ENCODE assay signal across 8 mouse cellular contexts in the genomic region with DNA sequence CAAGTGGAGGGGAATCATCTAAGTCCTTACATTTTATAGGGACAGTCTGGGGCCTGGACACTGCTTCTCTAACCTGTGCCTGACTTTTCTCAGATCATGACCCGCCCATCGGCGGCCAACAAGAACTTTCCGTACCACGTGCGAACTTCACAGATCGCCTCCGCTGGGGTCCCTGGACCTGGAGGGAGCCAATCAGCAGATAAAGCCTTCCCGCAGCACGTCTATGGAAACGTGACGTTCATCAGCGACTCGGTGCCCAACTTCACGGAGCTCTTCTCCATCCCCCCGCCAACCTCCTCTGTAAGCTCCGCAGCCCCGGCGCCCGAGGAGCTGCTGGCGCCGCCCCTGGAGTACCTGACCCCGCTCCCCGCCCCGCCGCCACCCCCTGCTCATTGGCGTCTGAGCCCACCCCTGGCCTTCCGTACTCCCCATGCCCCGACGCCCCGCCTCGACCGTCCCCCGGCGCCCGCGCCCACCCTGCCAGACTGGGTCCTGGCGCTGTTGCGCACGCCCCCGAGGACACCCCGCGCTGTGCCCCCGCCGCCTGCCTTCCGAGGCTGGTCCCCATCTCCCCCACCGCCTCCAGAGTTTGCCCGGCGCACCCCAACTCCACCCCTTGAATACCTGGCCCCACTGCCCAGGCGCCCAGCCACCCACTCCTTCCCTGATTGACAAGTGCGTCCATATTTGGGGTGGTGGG. TPM values are rescaled to one million over a fixed set of nuclear protein-coding genes. Genes with fewer than 3 reads are reported as not detected.
DNase-seq lines count a peak whose midpoint lies in the region; ATAC-seq and TF ChIP-seq lines count a peak whose summit lies in the region.

No protein-coding gene starts in this region.

- WGBS in embryonic facial prominence, embryonic 14.5 days = 1% methylated on average over 25 of the region's 51 CpGs
- WGBS in intestine, embryonic 15.5 days = 2% methylated on average over 46 of the region's 51 CpGs
- 4% methylated on average over 47 of the region's 51 CpGs for WGBS in neural tube, embryonic 14.5 days

- intact Hi-C loops in left cerebral cortex, adult 2 months (cut with DNase I) = no loop called here
- intact Hi-C loops in left cerebral cortex, postnatal 4 days (cut with DNase I) = no loop called here

- no peak for ATAC-seq in embryonic facial prominence, embryonic 14.5 days (ENCODE audit: low read depth)
- no peak for ATAC-seq in intestine, embryonic 15.5 days
- ATAC-seq in neural tube, embryonic 14.5 days (ENCODE audit: low read depth) = no peak
- no peak for ATAC-seq in monocyte, adult 5-6 weeks (replicated peaks; ENCODE audit: insufficient number of reproducible peaks, low FRiP score, low TSS enrichment, poor library complexity, severe bottlenecking)

- peaks cover 6% of the 10 kb centered on the region; the same call in 1 of the 2 replicates for H3K4me1 ChIP-seq in embryonic facial prominence, embryonic 14.5 days (ENCODE audit: control insufficient read depth, insufficient read depth, low read length)
- H3K4me1 ChIP-seq in intestine, embryonic 15.5 days (replicated peaks) = peaks cover 26% of the 10 kb centered on the region
- peaks cover 7% of the 10 kb centered on the region; the same call in 1 of the 2 replicates for H3K4me1 ChIP-seq in neural tube, embryonic 14.5 days (ENCODE audit: control insufficient read depth, insufficient read depth, low read length)

- DNase-seq in left cerebral cortex, adult 2 months (ENCODE audit: extremely low spot score in 1 of 2, low spot score in 2 of 2) = no peak
- DNase-seq in left cerebral cortex, postnatal 4 days = no peak
- DNase-seq in embryonic facial prominence, embryonic 14.5 days (ENCODE audit: low spot score) = no peak
- no peak for DNase-seq in frontal cortex, postnatal 36 days (ENCODE audit: low spot score in 2 of 2)
- DNase-seq in thymus, postnatal 10 days (ENCODE audit: low spot score in 2 of 2) = no peak

- H3K9ac ChIP-seq in embryonic facial prominence, embryonic 14.5 days (ENCODE audit: low read depth, low read length) = peak overlapping the region; percentile 63
- H3K9ac ChIP-seq in intestine, embryonic 15.5 days = peak overlapping the region; percentile 48
- peak overlapping the region; percentile 21; the same call in 1 of the 2 replicates for H3K9ac ChIP-seq in neural tube, embryonic 14.5 days (replicated peaks; ENCODE audit: low read depth, low read length)

- peak overlapping the region; percentile 40 for H3K4me3 ChIP-seq in left cerebral cortex, adult 2 months
- peak overlapping the region; percentile 40 for H3K4me3 ChIP-seq in embryonic facial prominence, embryonic 14.5 days (ENCODE audit: low read depth, low read length)
- peak overlapping the region; percentile 43 for H3K4me3 ChIP-seq in intestine, embryonic 15.5 days (replicated peaks)
- peak overlapping the region; percentile 23 for H3K4me3 ChIP-seq in neural tube, embryonic 14.5 days (ENCODE audit: low read depth, low read length)

- peak overlapping the region; percentile 81 for H3K4me2 ChIP-seq in embryonic facial prominence, embryonic 14.5 days (ENCODE audit: low read depth, low read length)
- peak overlapping the region; percentile 90 for H3K4me2 ChIP-seq in intestine, embryonic 15.5 days (replicated peaks)
- H3K4me2 ChIP-seq in neural tube, embryonic 14.5 days (ENCODE audit: low read depth, low read length) = peak overlapping the region; percentile 56

- TF ChIP-seq CTCF in left cerebral cortex, adult 2 months (IDR thresholded peaks at IDR 0.05) = no peak

- no peak overlapping the region for H3K27ac ChIP-seq in left cerebral cortex, adult 2 months
- H3K27ac ChIP-seq in embryonic facial prominence, embryonic 14.5 days (replicated peaks; ENCODE audit: low read depth, low read length) = no peak overlapping the region
- no peak overlapping the region for H3K27ac ChIP-seq in intestine, embryonic 15.5 days
- H3K27ac ChIP-seq in neural tube, embryonic 14.5 days (ENCODE audit: low read depth, low read length) = no peak overlapping the region

- no peaks in the 10 kb centered on the region for H3K36me3 ChIP-seq in embryonic facial prominence, embryonic 14.5 days (ENCODE audit: control insufficient read depth, insufficient read depth, low read length)
- no peaks in the 10 kb centered on the region for H3K36me3 ChIP-seq in intestine, embryonic 15.5 days
- peaks cover 9% of the 10 kb centered on the region; the same call in 1 of the 2 replicates for H3K36me3 ChIP-seq in neural tube, embryonic 14.5 days (ENCODE audit: control insufficient read depth, insufficient read depth, low read length)

- H3K9me3 ChIP-seq in embryonic facial prominence, embryonic 14.5 days (ENCODE audit: control insufficient read depth, low read length) = no peaks in the 10 kb centered on the region
- no peaks in the 10 kb centered on the region for H3K9me3 ChIP-seq in intestine, embryonic 15.5 days
- no peaks in the 10 kb centered on the region for H3K9me3 ChIP-seq in neural tube, embryonic 14.5 days (ENCODE audit: control insufficient read depth, low read length)

- peaks cover 41% of the 10 kb centered on the region for H3K27me3 ChIP-seq in embryonic facial prominence, embryonic 14.5 days (replicated peaks; ENCODE audit: control insufficient read depth, insufficient read depth, low read length)
- peaks cover 48% of the 10 kb centered on the region for H3K27me3 ChIP-seq in intestine, embryonic 15.5 days (replicated peaks)
- peaks cover 31% of the 10 kb centered on the region for H3K27me3 ChIP-seq in neural tube, embryonic 14.5 days (ENCODE audit: control insufficient read depth, insufficient read depth, low read length)

RNA-seq across cellular contexts. Expression of a gene that starts 2.2 kb away (rescaled TPM):
- total RNA-seq in left cerebral cortex, adult 2 months (2021) = 100 to 1,000 TPM; 110 to 115 TPM
- total RNA-seq in left cerebral cortex, postnatal 4 days (2021) = 10 to 100 TPM; 81.0 to 89.9 TPM
- 15.4 and 15.8 TPM in 2 replicates for polyA plus RNA-seq in embryonic facial prominence, embryonic 14.5 days (2014; fragmentation: Nextera tagmentation; extraction: Ambion mirVana)
- 8.1 and 9.2 TPM in 2 replicates for polyA plus RNA-seq in intestine, embryonic 15.5 days (2015; fragmentation: Nextera tagmentation; extraction: Ambion mirVana)
- 22.6 and 22.9 TPM in 2 replicates for polyA plus RNA-seq in neural tube, embryonic 14.5 days (2014; fragmentation: Nextera tagmentation; extraction: Ambion mirVana)
- total RNA-seq in monocyte, adult 5-6 weeks (2017) = 0.64 to 1.8 TPM (median 0.86 TPM) in 3 replicates

RNA-seq across cellular contexts. Expression of a gene that starts 8.8 kb away (rescaled TPM):
- 10 to 100 TPM; 51.8 to 59.3 TPM for total RNA-seq in left cerebral cortex, adult 2 months (2021)
- total RNA-seq in left cerebral cortex, postnatal 4 days (2021) = 100 to 1,000 TPM in 1 of 2 experiments, 10 to 100 TPM in 1; 99.6 to 104 TPM
- 1.7 and 2.0 TPM in 2 replicates for polyA plus RNA-seq in embryonic facial prominence, embryonic 14.5 days (2014; fragmentation: Nextera tagmentation; extraction: Ambion mirVana)
- polyA plus RNA-seq in intestine, embryonic 15.5 days (2015; fragmentation: Nextera tagmentation; extraction: Ambion mirVana) = 1.2 and 1.3 TPM in 2 replicates
- 70.6 and 94.9 TPM in 2 replicates for polyA plus RNA-seq in neural tube, embryonic 14.5 days (2014; fragmentation: Nextera tagmentation; extraction: Ambion mirVana)
- total RNA-seq in monocyte, adult 5-6 weeks (2017) = not detected in 3 replicates

RNA-seq across cellular contexts. Expression of a gene that starts 13.5 kb away (rescaled TPM):
- under 1 TPM in 1 of 2 experiments, not detected in 1; 0.27 TPM for total RNA-seq in left cerebral cortex, adult 2 months (2021)
- under 1 TPM; 0.52 to 0.87 TPM for total RNA-seq in left cerebral cortex, postnatal 4 days (2021)
- 0.77 and 1.3 TPM in 2 replicates for polyA plus RNA-seq in embryonic facial prominence, embryonic 14.5 days (2014; fragmentation: Nextera tagmentation; extraction: Ambion mirVana)
- polyA plus RNA-seq in intestine, embryonic 15.5 days (2015; fragmentation: Nextera tagmentation; extraction: Ambion mirVana) = 0.41 and 0.71 TPM in 2 replicates
- polyA plus RNA-seq in neural tube, embryonic 14.5 days (2014; fragmentation: Nextera tagmentation; extraction: Ambion mirVana) = 2.7 and 4.3 TPM in 2 replicates
- not detected in 3 replicates for total RNA-seq in monocyte, adult 5-6 weeks (2017)

RNA-seq across cellular contexts. Expression of a gene that starts 17.0 kb away (rescaled TPM):
- total RNA-seq in left cerebral cortex, adult 2 months (2021) = 10 to 100 TPM; 27.9 to 34.2 TPM
- total RNA-seq in left cerebral cortex, postnatal 4 days (2021) = 100 to 1,000 TPM; 234 to 250 TPM
- polyA plus RNA-seq in embryonic facial prominence, embryonic 14.5 days (2014; fragmentation: Nextera tagmentation; extraction: Ambion mirVana) = 173 and 200 TPM in 2 replicates
- polyA plus RNA-seq in intestine, embryonic 15.5 days (2015; fragmentation: Nextera tagmentation; extraction: Ambion mirVana) = 173 TPM in 2 replicates
- polyA plus RNA-seq in neural tube, embryonic 14.5 days (2014; fragmentation: Nextera tagmentation; extraction: Ambion mirVana) = 561 and 590 TPM in 2 replicates
- 8.0 to 20.6 TPM (median 20.3 TPM) in 3 replicates for total RNA-seq in monocyte, adult 5-6 weeks (2017)

RNA-seq across cellular contexts. Expression of a gene that starts 47.3 kb away (rescaled TPM):
- total RNA-seq in left cerebral cortex, adult 2 months (2021) = 100 to 1,000 TPM; 215 to 228 TPM
- 100 to 1,000 TPM; 324 to 333 TPM for total RNA-seq in left cerebral cortex, postnatal 4 days (2021)
- 48.8 and 49.0 TPM in 2 replicates for polyA plus RNA-seq in embryonic facial prominence, embryonic 14.5 days (2014; fragmentation: Nextera tagmentation; extraction: Ambion mirVana)
- polyA plus RNA-seq in intestine, embryonic 15.5 days (2015; fragmentation: Nextera tagmentation; extraction: Ambion mirVana) = 26.1 and 26.6 TPM in 2 replicates
- 43.3 and 46.6 TPM in 2 replicates for polyA plus RNA-seq in neural tube, embryonic 14.5 days (2014; fragmentation: Nextera tagmentation; extraction: Ambion mirVana)
- 55.5 to 68.5 TPM (median 65.9 TPM) in 3 replicates for total RNA-seq in monocyte, adult 5-6 weeks (2017)

Comparison
In these comparisons a context has a peak if more than half of its experiments do, and no peak if none do; other contexts are left out.
1. RNA of a gene that starts 2.2 kb away (total RNA-seq): 110 to 115 TPM in left cerebral cortex, adult 2 months and 81.0 to 89.9 TPM in left cerebral cortex, postnatal 4 days; 0.64 to 1.8 TPM in monocyte, adult 5-6 weeks; every median in the first group is over 10 times any median in the second.
2. RNA of a gene that starts 8.8 kb away (total RNA-seq): 99.6 to 104 TPM in left cerebral cortex, postnatal 4 days and 51.8 to 59.3 TPM in left cerebral cortex, adult 2 months; not detected in monocyte, adult 5-6 weeks; every median in the first group is over 10 times any median in the second.
3. Peak in every context shown above with its lines, with median percentiles within 50 percentile points of each other: H3K4me3 ChIP-seq, H3K4me2 ChIP-seq and H3K9ac ChIP-seq.